Mouse (Mus musculus): Measurements from ENCODE around the gene Emc6.

GRCm38 (mm10) chr11:73225856-73226255, 49.0 kb upstream of the Emc6 start:
- no peak for TF ChIP-seq POLR2A (IDR thresholded peaks at IDR 0.05; ENCODE audit: insufficient read depth, low read depth, low read length)
- no peak for TF ChIP-seq CTCF (IDR thresholded peaks at IDR 0.05; ENCODE audit: insufficient read depth, low read depth, low read length)
